Mouse (Mus musculus) liver (tissue): ENCODE results near the gene 1700042G07Rik.

Experiments used
- DNase-seq: peaks from one replicate; pipeline ENCODE4 v3.0.0-alpha.2; 2020; ENCODE audit warnings: mixed read lengths

1700042G07Rik gene

DNA sequence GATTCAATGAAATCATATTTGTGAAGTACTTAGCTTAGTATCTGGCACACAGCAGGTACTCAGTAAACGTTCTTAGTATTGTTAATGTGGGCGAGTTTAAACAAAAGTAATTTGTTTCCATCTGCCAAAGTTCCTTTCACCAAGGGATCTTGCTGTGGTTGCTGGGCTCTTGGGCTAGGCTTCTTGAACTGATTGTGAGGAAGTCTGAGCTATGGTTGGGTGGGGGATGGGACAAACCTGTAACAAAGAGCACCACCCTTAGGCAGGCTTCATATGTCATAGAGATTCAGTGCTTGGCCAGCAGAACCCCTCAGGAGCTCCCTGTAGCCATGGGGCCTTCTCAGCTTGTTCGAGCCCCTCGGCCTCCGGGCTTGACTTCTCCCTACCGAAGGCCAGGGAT, at the start of gene 1700042G07Rik, which contains the start of gene Gm49337:
Gene 1700042G07Rik (plus strand): TSS at position 301 of the 400 bp plus-strand sequence.
Gene Gm49337 (plus strand): TSS at position 313 of the 400 bp plus-strand sequence.
- DNase-seq, result no peak

DNA sequence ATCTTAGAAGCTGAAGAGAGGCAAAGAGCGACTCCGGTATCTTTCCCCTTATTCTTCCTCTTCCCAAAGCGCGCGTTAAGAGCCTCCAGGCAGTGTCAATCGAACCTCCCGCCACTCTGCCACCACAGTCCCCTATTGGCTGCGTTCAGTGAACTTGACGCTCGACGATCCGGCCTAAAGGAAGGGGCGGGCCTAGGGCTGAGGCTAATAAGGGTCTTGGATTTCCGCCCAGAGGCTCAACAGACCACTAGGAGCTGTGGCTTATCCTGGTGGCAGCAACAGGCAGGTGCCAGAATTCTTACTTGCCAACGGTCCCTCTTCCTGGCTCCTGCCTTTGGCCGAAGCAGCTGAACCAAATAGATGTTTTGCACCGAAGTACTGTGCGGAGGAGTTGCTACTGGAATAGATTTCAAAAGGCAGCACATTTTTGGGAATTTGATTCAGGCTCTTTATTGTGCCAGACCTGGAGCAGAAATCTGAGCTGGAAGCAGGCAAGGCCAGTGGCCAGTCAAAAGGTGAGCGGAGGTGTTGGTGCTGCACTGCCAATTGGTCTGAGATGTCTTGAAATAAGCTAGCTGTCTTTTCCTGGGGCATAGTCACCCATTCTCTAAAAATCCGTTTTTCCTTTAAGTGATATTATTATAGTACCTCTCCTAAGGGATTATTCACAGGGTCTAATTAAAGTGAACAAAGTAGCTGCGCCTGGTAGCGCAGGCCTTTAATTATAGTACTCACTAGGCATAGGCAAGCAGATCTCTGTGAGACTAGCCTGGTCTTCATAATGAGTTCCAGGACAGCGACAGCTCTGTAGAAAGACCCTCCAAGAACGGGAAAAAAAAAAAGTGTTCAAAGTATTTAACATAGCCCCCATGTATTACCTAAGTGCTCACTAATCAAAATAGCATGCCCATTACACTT, 49.3 kb upstream of the 1700042G07Rik start, which contains the start of the genes Rad54l and Pomgnt1:
Gene Rad54l (minus strand): TSS at position 89 of the 918 bp plus-strand sequence.
Gene Pomgnt1 (plus strand): TSS at position 239 of the 918 bp plus-strand sequence.
- peak; percentile 92 for DNase-seq

DNA sequence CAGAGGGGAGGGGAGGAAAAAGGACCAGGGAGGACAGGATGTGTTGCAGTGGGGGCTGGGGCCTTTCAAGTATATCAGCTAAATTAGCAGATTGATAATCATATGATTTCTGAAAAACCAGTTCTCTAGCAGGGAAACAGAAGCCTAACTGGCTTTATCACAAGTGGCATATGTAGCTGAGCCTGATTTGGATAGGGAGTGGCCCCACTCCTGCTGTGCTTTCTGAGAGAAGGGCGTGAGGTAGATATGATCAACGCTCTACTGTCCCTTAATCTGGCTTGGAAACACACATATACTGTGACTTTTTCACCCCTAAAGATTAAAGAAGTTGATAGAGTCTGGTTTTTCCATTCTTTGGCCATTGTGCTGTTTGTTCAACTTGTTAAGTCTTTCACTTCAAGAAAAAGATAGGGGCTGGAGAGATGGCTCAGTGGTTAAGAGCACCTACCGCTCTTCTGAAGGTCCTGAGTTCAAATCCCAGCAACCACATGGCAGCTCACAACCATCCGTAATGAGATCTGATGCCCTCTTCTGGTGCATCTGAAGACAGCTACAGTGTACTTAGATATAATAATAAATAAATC, 47.3 kb upstream of the 1700042G07Rik start:
- peak; percentile 35 for DNase-seq

GRCm38 (mm10) chr4:116127956-116128355, 45.2 kb upstream of the 1700042G07Rik start:
- no peak for DNase-seq

- no peak for DNase-seq
These were observed 40.0 kb upstream of the 1700042G07Rik start for GRCm38 (mm10) chr4:116133126-116133525.

DNA sequence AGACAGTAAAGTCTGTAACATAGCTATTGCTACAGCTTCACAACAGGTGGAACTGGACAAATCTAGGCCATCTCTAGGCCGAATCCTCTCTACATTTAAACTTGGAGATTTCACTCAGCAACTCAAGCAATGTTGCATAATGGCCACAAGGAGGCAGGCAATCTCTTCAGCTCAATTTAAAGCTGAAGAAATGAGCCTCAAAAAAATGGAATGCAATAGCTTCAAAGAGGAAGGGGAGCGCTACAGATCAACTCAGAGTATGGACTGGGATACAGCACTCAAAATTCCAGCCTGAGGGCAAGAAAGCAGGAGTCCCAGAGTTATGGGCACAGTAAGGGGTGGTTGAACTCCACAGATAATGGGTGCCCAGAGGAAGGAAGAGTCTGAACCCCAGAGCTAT, 38.2 kb upstream of the 1700042G07Rik start:
- DNase-seq, result no peak

DNA sequence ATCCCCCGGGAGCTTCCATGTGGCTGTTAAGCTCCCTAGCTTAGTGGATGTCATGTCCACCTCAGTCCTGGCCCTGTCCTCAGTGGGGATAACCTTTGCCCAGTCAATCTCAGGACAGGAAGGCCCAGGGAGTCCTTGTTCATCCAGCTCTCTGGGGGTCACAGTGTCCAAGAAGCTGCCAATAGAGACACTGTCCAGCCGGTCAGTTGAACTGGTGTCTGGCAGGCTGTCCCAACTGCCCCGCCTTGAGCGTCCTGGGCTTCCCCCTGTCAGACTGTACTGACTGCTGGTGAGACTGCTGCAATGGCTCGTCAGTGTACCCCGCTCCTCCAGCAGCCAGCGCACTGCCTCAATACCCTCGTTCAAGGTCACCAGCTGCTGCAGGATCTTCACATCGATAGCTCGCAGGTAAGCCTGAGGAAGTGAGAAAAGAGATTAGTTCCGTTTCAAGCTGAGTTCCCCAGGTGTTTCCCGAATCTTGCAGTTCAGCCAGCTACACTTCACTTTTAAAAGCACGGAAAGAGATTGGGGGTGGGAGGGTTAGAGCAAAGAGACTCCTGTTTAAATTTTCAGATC, 35.7 kb upstream of the 1700042G07Rik start:
- no peak for DNase-seq

- DNase-seq, result no peak
These were observed 32.2 kb upstream of the 1700042G07Rik start for GRCm38 (mm10) chr4:116140801-116141574.

GRCm38 (mm10) chr4:116141736-116142135, 31.4 kb upstream of the 1700042G07Rik start:
- DNase-seq, result no peak

DNA sequence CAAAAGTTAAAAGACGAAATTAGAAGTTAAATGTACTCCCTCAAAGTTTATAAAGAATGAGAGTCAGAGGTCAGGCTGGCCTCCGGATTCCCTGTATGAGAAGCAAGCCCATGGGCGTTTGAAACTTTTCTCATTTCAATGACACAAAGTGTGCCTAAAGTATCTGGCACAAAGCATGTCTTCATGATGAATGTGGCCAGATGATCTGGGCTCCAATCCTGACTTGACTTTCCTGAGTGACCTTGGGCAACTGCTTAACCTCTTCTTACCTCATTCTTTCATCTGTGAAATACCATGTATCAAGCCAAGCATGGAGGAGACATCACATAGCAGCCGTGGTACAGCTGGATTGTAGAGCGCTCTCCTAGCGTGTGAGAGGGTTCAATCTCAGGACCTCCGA, 30.9 kb upstream of the 1700042G07Rik start:
- DNase-seq, result no peak

DNA sequence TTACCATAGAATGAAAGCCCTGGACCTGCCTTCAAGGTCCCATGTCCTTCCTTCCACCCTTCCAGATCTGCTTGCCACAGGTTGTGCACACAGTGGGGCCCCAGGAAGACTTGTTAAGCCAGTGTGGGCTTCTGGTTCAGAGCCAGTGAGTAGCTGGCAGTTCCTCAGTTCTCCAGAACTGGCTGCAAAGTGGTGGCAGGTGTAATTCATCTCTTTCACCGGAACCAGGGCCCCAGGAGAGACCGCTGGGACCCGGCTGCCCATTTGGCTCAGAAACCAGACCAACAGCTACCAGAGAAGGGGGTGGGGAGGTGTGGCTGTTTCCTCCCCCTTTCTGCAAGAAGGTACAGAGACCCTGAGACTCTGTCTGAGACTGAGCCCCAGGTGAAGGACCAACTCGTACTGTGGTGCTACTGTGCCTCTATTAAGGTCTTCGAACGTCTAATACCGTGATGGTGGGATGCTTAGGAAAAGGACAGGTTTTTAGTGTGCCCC, 29.8 kb upstream of the 1700042G07Rik start:
- DNase-seq, result no peak

GRCm38 (mm10) chr4:116143891-116144717, 29.1 kb upstream of the 1700042G07Rik start:
- peak; percentile 35 for DNase-seq

DNA sequence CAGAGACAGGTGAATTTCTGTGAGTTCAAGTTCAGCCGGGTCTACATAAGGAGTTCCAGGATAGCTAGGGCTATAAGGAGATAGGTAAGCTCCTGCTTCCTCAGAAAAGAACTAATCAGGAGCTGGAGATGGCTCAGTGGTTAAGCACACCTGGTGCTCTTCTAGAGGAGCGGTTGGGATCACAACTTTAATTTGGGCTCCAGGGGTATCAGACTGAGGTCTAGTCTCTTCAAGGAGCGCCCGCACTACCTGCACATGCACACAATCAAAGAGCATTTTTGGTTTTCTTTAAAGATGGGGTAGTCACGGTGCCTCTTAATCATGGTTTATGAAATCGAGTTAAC, 23.4 kb upstream of the 1700042G07Rik start:
- DNase-seq, result no peak

DNA sequence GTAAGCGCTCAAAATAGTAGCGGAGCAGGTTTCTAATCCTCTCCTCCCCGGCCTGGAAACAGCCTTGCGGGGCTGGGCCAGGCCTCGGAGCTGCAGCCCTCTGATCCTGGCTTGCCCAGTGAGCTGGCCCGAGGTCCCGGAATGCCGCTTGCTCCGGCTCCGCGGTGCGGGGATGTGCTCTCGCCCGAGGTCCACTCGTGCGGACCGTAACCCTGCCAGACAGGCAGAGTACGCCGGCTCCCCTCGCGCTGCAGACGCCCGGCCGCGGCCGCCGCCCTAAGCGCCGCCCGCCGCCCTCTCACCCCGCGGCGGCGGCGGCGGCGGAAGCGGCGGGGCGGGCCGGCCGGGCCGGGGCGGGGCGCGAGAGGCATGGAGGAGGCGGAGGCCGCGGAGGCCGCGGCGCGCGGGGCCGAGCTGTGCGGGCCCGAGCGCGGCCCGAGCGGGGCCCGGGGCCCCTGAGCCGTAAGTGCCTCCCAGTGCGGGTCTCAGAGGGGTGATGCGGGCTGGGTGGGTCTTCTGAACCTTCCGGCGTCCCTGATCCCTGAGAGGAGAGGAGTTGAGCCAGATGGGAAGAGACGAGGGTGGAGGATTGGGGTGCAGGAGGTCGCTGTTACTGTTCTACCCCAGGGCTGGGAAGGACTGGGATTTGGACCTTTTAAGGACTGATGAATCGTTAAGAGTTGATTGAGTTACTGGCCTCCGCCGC, 22.9 kb upstream of the 1700042G07Rik start:
- peak; percentile 86 for DNase-seq

- no peak for DNase-seq
These were observed 22.3 kb upstream of the 1700042G07Rik start for GRCm38 (mm10) chr4:116150862-116151221.

DNA sequence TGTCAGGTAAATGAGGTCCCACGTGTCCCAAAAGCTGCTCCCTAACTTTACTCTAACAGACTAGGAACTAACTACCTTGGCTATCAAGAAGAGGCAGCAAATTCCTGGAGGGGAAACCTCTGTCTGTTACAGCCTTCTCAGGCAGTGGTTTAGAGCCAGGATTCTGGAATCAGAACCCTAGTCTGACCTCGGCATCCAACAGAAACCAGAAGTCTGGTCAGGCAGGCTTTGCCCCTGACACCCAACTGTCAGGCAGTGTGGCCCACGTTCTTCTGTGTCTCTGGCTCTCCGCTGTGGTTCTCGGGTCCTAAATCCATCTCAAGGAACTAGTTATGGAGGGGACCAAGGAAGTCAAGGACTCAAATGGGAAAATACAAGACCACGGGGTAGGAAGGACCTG, 21.9 kb upstream of the 1700042G07Rik start, which contains the start of gene Lurap1:
Gene Lurap1 (minus strand): TSS at position 101 of the 400 bp plus-strand sequence.
- no peak for DNase-seq

GRCm38 (mm10) chr4:116152702-116153101, 20.5 kb upstream of the 1700042G07Rik start:
- DNase-seq, result no peak

DNA sequence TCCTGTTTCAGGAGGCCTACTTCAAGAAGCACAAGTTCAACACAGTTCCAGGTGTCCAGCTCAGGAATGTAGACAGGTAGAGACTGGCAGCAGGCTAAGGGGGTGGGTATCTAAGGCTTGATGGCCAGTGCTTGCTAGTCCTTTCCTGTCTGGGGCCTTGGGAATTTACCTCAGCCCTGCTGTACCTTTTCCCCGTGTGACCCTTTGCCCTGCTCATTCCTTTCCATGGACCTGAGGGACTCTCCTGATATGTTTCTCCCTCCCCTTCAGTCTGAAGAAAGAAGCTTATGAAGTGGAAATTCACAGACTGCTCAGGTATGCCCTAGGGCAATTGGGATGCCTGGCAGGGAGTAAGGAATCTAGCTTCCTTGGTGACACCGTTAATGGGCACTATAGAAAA, 15.3 kb upstream of the 1700042G07Rik start:
- no peak for DNase-seq

DNA sequence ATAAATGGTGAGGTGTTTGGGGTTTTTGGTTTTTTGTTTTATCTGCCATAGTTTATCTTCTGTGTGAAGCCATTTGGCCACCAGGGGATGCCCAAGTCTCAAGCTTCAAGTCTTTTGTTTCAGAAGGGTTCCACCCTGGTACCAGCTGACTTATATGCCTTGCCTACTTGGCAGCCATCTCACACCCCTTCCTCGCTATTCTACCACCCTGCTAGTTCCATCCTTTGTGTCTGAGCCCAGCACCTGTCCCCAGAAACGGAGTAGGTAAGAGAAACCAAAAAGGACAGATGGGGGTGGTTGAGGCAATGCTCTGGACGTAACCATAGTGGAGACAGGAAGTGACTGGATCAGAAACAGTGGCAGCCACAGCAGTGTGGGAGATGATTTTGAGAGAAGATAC, 13.3 kb upstream of the 1700042G07Rik start:
- no peak for DNase-seq

DNA sequence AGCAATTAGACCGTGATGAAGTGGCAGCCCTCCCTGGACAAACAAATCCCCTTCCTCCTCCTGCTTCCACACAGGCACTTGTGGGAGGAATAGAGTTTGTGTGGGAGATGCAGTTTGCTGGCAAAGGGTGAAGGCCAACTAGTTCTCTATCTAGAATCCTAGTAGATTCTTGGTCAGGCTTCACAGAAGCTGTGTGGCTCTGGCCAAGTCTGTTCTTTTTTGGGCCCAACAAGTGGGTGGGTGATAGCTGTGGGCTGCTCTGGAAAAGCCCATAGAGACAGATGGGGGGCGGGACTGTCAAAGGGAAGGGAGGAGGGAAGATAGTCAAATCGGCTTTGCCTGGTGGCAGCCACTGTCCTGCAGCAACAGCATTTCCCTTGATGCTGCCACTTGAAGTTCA, 12.4 kb upstream of the 1700042G07Rik start:
- no peak for DNase-seq

DNA sequence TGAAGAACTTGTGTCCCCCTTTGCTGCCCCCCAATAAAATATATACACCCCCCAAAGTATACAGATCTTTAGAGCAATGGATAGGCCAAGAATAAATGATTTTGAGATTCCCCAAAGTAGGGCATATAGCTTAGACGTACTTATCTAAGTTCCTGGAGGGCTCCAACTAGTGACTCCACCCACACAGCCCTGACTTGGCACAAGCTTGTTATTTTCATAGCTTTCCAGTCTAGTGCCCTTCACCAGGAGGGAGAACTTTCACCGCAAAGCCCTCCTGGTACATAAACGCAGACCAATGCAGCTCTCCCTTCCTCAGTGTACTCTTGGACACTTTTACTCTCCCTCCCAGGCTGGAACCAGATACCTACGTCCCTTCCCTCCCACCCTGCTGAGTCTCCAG, 11.0 kb upstream of the 1700042G07Rik start:
- DNase-seq, result no peak
